Mouse (Mus musculus) neural tube, embryonic 11.5 days (tissue): ENCODE measurements around the gene Fam149b. TPM values are rescaled to one million over a fixed set of nuclear protein-coding genes. Genes with fewer than 3 reads are reported as not detected.

Experiments used
- ATAC-seq: fragments of 200-750 bp; cut with Nextera tagmentation; 2 replicates; pipeline ENCODE4 v1.8.0; 2017; ENCODE audit warnings: moderate number of reproducible peaks, mild to moderate bottlenecking, moderate TSS enrichment, moderate library complexity; ENCODE audit not compliant: insufficient read depth, low FRiP score, low TSS enrichment
- DNase-seq: peaks from one replicate; pipeline ENCODE4 v3.0.0-alpha.2; 2015; ENCODE audit warnings: low spot score
- H3K27ac ChIP-seq: fragments of 300-500 bp; sonication (generic); 2 replicates; pipeline ENCODE4 v1.5.1; 2014; ENCODE audit warnings: low read depth, mild to moderate bottlenecking, low read length
- H3K27me3 ChIP-seq: fragments of 300-500 bp; sonication (generic); 2 replicates; pipeline ENCODE4 v1.6.1; 2014; ENCODE audit warnings: mild to moderate bottlenecking, low read length, mixed read lengths; ENCODE audit not compliant: control insufficient read depth, insufficient read depth
- H3K36me3 ChIP-seq: fragments of 300-500 bp; sonication (generic); 2 replicates; pipeline ENCODE4 v1.6.1; 2014; ENCODE audit warnings: mild to moderate bottlenecking, low read length, moderate library complexity, mixed read lengths; ENCODE audit not compliant: control insufficient read depth, insufficient read depth
- H3K4me1 ChIP-seq: fragments of 300-500 bp; sonication (generic); 2 replicates; pipeline ENCODE4 v1.6.1; 2014; ENCODE audit warnings: low read length, mixed read lengths; ENCODE audit not compliant: control insufficient read depth, insufficient read depth
- H3K4me2 ChIP-seq: fragments of 300-500 bp; sonication (generic); 2 replicates; pipeline ENCODE4 v1.6.1; 2014; ENCODE audit warnings: low read depth, mild to moderate bottlenecking, moderate library complexity
- H3K4me3 ChIP-seq: fragments of 300-500 bp; sonication (generic); 2 replicates; pipeline ENCODE4 v1.5.1; 2014; ENCODE audit warnings: low read depth, low read length
- H3K9ac ChIP-seq: fragments of 300-500 bp; sonication (generic); 2 replicates; pipeline ENCODE4 v1.6.1; 2014; ENCODE audit warnings: mild to moderate bottlenecking, low read length
- H3K9me3 ChIP-seq: fragments of 300-500 bp; sonication (generic); 2 replicates; pipeline ENCODE4 v1.6.1; 2016; ENCODE audit warnings: low read length; ENCODE audit not compliant: control insufficient read depth
- WGBS: fragments of 180-500 bp; shearing (Covaris S2); extraction: QIAGEN DNeasy Blood & Tissue Kit; methylation state at CpG from one replicate; pipeline ENCODE4 v1.1.7; 2014; 5-methylcytosine and 5-hydroxymethylcytosine counted together
- polyA plus RNA-seq: library from polyadenylated mRNA; unstranded; fragments of >200 nt; fragmentation: Nextera tagmentation; extraction: Ambion mirVana; gene quantifications from 2 replicates; pipeline ENCODE4 v1.2.1, GENCODE M21; 2014

Gene Fam149b
- polyA plus RNA-seq, 1 experiment from 2014 or later, result 53.1 TPM

- Histone ChIP-seq H3K27ac (no peak overlapping the region), H3K36me3 (no peaks in the 10 kb centered on the region), H3K9me3 (no peaks in the 10 kb centered on the region), H3K4me1 (no peaks in the 10 kb centered on the region), H3K4me2 (no peak overlapping the region), H3K4me3 (no peak overlapping the region), H3K27me3 (no peaks in the 10 kb centered on the region), H3K9ac (no peak overlapping the region)
- ATAC-seq, result no peak
- DNase-seq, result peak; percentile 23
- WGBS, result 70% methylated on average over 1 of the region's 1 CpGs
Measured at GRCm38 (mm10) chr14:20400071-20400470, 52.1 kb downstream of the Fam149b start.

GRCm38 (mm10) chr14:20422257-20422656 is 74.3 kb downstream of the Fam149b start:
- no peaks in the 10 kb centered on the region for H3K4me1 ChIP-seq
- no peak overlapping the region for H3K4me2 ChIP-seq
- no peaks in the 10 kb centered on the region for H3K9me3 ChIP-seq
- no peak overlapping the region for H3K4me3 ChIP-seq
- H3K36me3 ChIP-seq, result no peaks in the 10 kb centered on the region
- no peak for ATAC-seq
- no peak overlapping the region for H3K27ac ChIP-seq
- H3K27me3 ChIP-seq, result no peaks in the 10 kb centered on the region
- WGBS, result 82% methylated on average over 7 of the region's 7 CpGs
- no peak overlapping the region for H3K9ac ChIP-seq
- DNase-seq, result no peak

GRCm38 (mm10) chr14:20423046-20423445 is 75.1 kb downstream of the Fam149b start:
- H3K9me3 ChIP-seq, result no peaks in the 10 kb centered on the region
- 94% methylated on average over 6 of the region's 6 CpGs for WGBS
- no peak for ATAC-seq

GRCm38 (mm10) chr14:20428593-20428992 is 80.6 kb downstream of the Fam149b start:
- DNase-seq, result no peak
- H3K4me1 ChIP-seq, result no peaks in the 10 kb centered on the region
- no peak overlapping the region for H3K9ac ChIP-seq
- H3K9me3 ChIP-seq, result no peaks in the 10 kb centered on the region
- H3K27me3 ChIP-seq, result no peaks in the 10 kb centered on the region
- no peaks in the 10 kb centered on the region for H3K36me3 ChIP-seq
- no peak overlapping the region for H3K4me2 ChIP-seq
- 41% methylated on average over 1 of the region's 1 CpGs for WGBS
- no peak overlapping the region for H3K4me3 ChIP-seq
- no peak overlapping the region for H3K27ac ChIP-seq
- ATAC-seq, result no peak

More at GRCm38 (mm10) chr14:20423046-20423445, 75.1 kb downstream of the Fam149b start:
- Histone ChIP-seq H3K27me3 (no peaks in the 10 kb centered on the region), H3K27ac (no peak overlapping the region), H3K36me3 (no peaks in the 10 kb centered on the region), H3K9ac (no peak overlapping the region), H3K4me1 (no peaks in the 10 kb centered on the region), H3K4me2 (no peak overlapping the region), H3K4me3 (no peak overlapping the region)
- DNase-seq, result no peak

GRCm38 (mm10) chr14:20429833-20430232 is 81.9 kb downstream of the Fam149b start:
- Histone ChIP-seq H3K9ac (no peak overlapping the region), H3K9me3 (no peaks in the 10 kb centered on the region), H3K4me2 (no peak overlapping the region), H3K27ac (no peak overlapping the region), H3K4me3 (no peak overlapping the region), H3K27me3 (no peaks in the 10 kb centered on the region), H3K4me1 (no peaks in the 10 kb centered on the region), H3K36me3 (no peaks in the 10 kb centered on the region)
- ATAC-seq, result no peak
- 69% methylated on average over 1 of the region's 1 CpGs for WGBS
- no peak for DNase-seq

- ATAC-seq (no peak), DNase-seq (no peak)
- Histone ChIP-seq H3K9me3 (no peaks in the 10 kb centered on the region), H3K9ac (no peak overlapping the region), H3K4me2 (no peak overlapping the region), H3K27me3 (no peaks in the 10 kb centered on the region), H3K27ac (no peak overlapping the region), H3K4me3 (no peak overlapping the region), H3K36me3 (no peaks in the 10 kb centered on the region), H3K4me1 (no peaks in the 10 kb centered on the region)
- 86% methylated on average over 6 of the region's 6 CpGs for WGBS
Measured at GRCm38 (mm10) chr14:20431726-20432125, 83.8 kb downstream of the Fam149b start.

- DNase-seq (no peak), ATAC-seq (no peak)
- no peaks in the 10 kb centered on the region for H3K9me3 ChIP-seq
- H3K9ac ChIP-seq, result no peak overlapping the region
- H3K27me3 ChIP-seq, result no peaks in the 10 kb centered on the region
- no peaks in the 10 kb centered on the region for H3K4me1 ChIP-seq
- 85% methylated on average over 4 of the region's 4 CpGs for WGBS
- no peaks in the 10 kb centered on the region for H3K36me3 ChIP-seq
- no peak overlapping the region for H3K27ac ChIP-seq
- H3K4me2 ChIP-seq, result no peak overlapping the region
- H3K4me3 ChIP-seq, result no peak overlapping the region
Measured at GRCm38 (mm10) chr14:20432420-20432819, 84.5 kb downstream of the Fam149b start.

Other genes starting within 250 kb of the Fam149b start
- gene Saysd1, start 209.6 kb upstream of the Fam149b start, polyA plus RNA-seq, result 9.7 and 12.7 TPM in 2 replicates
- 8.8 and 9.1 TPM in 2 replicates for gene Kcnk5, start 166.4 kb upstream of the Fam149b start, polyA plus RNA-seq
- gene Kcnk16, start 79.0 kb upstream of the Fam149b start, polyA plus RNA-seq, result not detected in 2 replicates
- 6.2 and 8.1 TPM in 2 replicates for gene Nudt13, start 53.5 kb upstream of the Fam149b start, polyA plus RNA-seq
- 68.5 and 71.6 TPM in 2 replicates for gene Ecd, start within 50 bp of the Fam149b start, polyA plus RNA-seq
- gene Dnajc9, start 40.7 kb downstream of the Fam149b start, polyA plus RNA-seq, result 236 and 245 TPM in 2 replicates
- gene Mrps16, start 45.5 kb downstream of the Fam149b start, polyA plus RNA-seq, result 75.0 and 75.6 TPM in 2 replicates
- 0.24 and 0.53 TPM in 2 replicates for gene Cfap70, start 104.1 kb downstream of the Fam149b start, polyA plus RNA-seq
- 14.7 and 17.2 TPM in 2 replicates for gene Anxa7, start 132.0 kb downstream of the Fam149b start, polyA plus RNA-seq
- 0.81 and 0.98 TPM in 2 replicates for gene Mss51, start 148.7 kb downstream of the Fam149b start, polyA plus RNA-seq
- 61.1 and 62.4 TPM in 2 replicates for gene Ppp3cb, start 198.4 kb downstream of the Fam149b start, polyA plus RNA-seq